Mouse (Mus musculus): Measurements from ENCODE around the gene Prpf6. TPM values are rescaled to one million over a fixed set of nuclear protein-coding genes. Genes with fewer than 3 reads are reported as not detected.

Gene Prpf6
- polyA plus RNA-seq, 1 experiment from 2014 or later: 62.9 TPM

DNA sequence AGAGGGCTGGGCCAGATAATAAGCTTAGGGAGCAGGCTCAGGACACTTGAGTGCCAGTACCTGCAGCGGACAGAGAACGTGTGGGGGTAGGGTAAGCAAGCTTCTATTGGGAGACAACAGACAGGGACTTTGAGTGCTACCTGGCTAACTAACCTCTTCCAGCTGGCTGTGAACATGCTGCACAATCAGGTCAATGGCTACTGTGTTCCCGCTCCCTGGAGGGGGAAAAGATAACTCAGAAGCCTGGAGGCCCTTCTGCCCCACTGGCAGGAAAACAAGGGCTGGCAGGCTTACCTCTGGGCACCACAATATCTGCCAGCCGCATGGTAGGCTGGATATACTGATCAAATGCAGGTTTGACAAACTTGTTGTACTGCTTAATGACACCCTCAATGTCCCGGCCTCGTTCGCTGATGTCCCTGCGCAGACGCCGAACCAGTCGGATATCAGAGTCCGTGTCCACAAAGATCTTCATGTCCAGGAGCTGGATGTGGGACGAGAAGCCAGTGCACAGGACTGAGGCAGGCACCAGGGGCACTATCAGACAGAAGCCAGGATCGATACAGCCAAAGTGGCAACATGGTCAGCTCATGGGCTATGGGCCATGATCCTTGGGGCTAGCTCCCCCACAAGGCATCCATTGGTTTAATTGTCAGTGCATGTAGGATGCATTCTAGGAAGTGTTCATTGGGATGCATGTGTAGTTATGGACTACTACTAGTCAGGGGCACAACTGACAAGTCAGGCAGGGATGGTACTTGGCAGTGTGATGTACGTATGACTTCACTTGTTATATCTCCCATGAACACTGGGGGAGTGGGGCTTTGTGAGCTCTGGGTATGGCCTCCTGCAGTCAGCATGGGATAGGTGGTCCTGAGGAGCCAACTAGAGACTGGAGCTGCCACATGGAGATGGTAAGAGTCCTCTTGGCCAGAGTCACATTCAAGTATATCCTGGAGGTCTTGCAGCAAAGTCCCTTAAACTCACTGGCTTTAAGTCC lies 18.4 kb upstream of the Prpf6 start:
- H3K4me1 ChIP-seq: peaks cover 17% of the 10 kb centered on the region
- peaks cover 45% of the 10 kb centered on the region for H3K36me3 ChIP-seq
- peak; percentile 63 for DNase-seq (ENCODE audit: low spot score)
- no peak overlapping the region for H3K27ac ChIP-seq
- H3K27me3 ChIP-seq (ENCODE audit: insufficient read depth, poor library complexity, severe bottlenecking): no peaks in the 10 kb centered on the region
- 89% methylated on average over 15 of the region's 15 CpGs for whole genome bisulfite sequencing
- no peaks in the 10 kb centered on the region for H3K9me3 ChIP-seq
- H3K4me3 ChIP-seq: no peak overlapping the region

DNA sequence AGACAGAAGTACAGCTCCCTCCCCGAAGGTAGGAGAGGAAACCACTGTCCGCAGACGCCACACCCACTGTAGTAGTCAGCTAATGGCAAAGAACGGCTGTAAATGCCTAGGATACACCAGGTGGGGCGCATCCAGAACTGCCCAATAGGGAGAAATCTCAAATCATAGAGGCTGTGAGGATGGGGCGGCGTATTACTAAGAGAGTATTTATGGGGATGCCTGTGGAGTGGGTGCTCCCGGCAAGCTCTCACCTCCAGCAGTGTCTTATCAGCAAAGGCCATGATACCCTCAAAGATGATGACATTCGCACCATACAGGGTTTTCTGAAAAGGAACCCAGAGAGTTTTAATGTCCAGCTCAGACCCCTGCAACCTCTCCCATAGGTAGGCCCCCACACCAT lies 17.7 kb upstream of the Prpf6 start:
- peak; percentile 55 for DNase-seq (ENCODE audit: low spot score)

DNA sequence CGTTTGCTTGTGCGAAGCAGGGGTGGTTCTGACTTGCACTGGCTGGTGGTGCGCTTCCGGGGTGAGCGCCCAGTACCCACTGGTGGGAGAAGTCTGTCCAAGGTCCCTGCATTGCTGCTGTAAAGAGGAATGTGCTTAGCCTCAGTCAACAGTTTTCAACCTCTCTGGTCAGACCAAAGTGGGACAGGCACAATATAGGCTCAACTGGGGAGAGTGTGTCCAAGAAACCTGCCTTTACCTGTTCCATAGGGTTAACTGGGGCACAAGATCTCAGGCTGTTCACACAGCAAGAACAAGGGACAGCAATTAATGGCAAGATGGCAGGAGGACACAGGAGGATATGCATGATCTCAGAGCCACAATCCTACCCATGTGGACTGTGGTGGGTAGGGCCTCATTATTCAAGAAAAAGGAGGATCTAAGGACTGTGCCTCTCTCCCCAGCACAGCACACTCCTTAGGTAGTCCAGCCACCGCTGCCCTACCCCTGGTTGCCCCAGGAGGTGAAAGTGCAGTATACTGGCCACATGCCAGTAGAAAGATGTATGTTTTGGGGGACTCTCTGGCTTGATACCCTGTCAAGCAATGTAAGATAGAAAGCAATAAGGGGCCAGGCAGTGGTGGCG lies 16.6 kb upstream of the Prpf6 start:
- peaks cover 33% of the 10 kb centered on the region for H3K4me1 ChIP-seq
- no peaks in the 10 kb centered on the region for H3K27me3 ChIP-seq (ENCODE audit: insufficient read depth, poor library complexity, severe bottlenecking)
- no peaks in the 10 kb centered on the region for H3K9me3 ChIP-seq
- peak; percentile 75 for DNase-seq (ENCODE audit: low spot score)
- H3K27ac ChIP-seq: no peak overlapping the region
- 92% methylated on average over 7 of the region's 7 CpGs for WGBS
- H3K36me3 ChIP-seq: peaks cover 38% of the 10 kb centered on the region
- no peak overlapping the region for H3K4me3 ChIP-seq

More for the DNA sequence above, 17.7 kb upstream of the Prpf6 start:
- Histone ChIP-seq H3K4me1 (peaks cover 24% of the 10 kb centered on the region), H3K4me3 (no peak overlapping the region), H3K9me3 (no peaks in the 10 kb centered on the region), H3K36me3 (peaks cover 45% of the 10 kb centered on the region), H3K27ac (no peak overlapping the region), H3K27me3 (ENCODE audit: insufficient read depth, poor library complexity, severe bottlenecking) (no peaks in the 10 kb centered on the region)
- 88% methylated on average over 9 of the region's 9 CpGs for WGBS

DNA sequence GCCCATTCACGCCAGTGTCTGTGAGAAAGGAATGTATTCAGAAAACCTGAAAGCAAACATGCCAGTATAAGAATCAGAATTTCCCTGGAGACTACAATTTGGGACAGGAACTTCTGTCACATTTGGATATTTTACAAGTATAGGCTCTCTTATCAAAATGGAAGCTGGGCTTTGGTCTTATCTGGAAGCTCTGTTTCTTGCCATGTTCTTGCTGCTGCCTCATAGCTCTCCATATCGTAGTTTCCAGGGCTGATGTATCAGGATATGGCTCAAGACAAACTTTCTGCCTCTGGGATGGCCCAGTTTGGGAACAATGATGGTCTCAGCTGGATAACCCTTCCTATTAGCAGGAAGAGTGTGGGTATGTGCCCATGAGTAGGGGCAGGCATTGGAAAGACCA lies 15.1 kb upstream of the Prpf6 start:
- Histone ChIP-seq H3K27me3 (ENCODE audit: insufficient read depth, poor library complexity, severe bottlenecking) (no peaks in the 10 kb centered on the region), H3K27ac (no peak overlapping the region), H3K4me3 (no peak overlapping the region), H3K9me3 (no peaks in the 10 kb centered on the region), H3K4me1 (peaks cover 38% of the 10 kb centered on the region), H3K36me3 (peaks cover 33% of the 10 kb centered on the region)
- 85% methylated on average over 2 of the region's 2 CpGs for WGBS
- DNase-seq (ENCODE audit: low spot score): no peak

DNA sequence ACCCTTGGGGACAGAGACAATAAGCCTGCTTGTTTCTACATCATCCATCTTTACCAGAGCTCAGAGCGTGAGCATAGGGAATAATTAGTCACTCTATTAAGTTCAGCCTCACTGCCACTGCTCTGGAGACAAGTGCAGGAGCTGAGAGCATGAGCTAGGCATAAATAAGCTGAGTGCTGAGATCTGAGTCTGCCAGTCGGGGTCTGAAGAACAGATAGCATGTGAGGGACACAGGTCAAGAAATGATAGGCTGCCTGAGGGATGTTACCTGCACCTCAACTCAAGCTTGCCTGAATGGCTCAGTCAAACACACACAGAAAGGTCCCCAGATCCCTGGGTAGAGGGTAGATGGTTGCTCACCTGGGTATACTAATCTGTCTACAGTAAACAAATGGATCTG lies 14.5 kb upstream of the Prpf6 start:
- Histone ChIP-seq H3K36me3 (peaks cover 28% of the 10 kb centered on the region), H3K27me3 (ENCODE audit: insufficient read depth, poor library complexity, severe bottlenecking) (no peaks in the 10 kb centered on the region), H3K4me1 (peaks cover 40% of the 10 kb centered on the region), H3K9me3 (no peaks in the 10 kb centered on the region), H3K27ac (no peak overlapping the region), H3K4me3 (no peak overlapping the region)
- no peak for DNase-seq (ENCODE audit: low spot score)
- 74% methylated on average over 2 of the region's 2 CpGs for WGBS

DNA sequence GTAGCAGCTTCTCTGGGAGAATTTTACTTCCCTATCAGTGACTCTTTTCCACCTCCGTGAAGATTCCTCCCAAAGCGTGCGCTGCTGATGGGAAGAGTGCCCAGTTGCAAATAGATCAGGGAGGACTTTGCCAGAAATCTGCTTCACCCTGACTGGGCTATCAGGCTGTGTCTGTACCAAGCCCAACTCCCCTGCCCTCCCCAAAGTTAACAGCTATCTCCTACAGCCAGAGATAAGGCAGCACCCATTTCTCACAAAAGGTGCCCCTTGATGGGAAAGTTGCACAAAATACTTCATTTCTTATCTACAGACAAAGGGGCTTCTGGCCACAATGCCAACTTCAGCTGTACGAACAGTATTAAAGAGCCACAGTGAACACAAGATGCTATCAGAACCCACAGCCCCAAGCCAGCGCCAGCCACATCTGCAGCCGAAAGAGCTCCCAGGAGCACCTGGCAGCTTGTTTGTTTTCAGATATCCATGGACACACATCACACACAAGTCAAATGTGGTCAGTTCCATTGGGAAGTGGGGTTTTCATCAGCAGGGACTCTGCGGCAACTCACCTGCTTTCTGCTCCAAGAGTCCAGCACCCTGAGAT lies 13.6 kb upstream of the Prpf6 start:
- Histone ChIP-seq H3K4me3 (no peak overlapping the region), H3K27me3 (ENCODE audit: insufficient read depth, poor library complexity, severe bottlenecking) (no peaks in the 10 kb centered on the region), H3K9me3 (no peaks in the 10 kb centered on the region), H3K27ac (no peak overlapping the region), H3K36me3 (peaks cover 19% of the 10 kb centered on the region), H3K4me1 (peaks cover 44% of the 10 kb centered on the region)
- WGBS: 69% methylated on average over 7 of the region's 7 CpGs
- DNase-seq (ENCODE audit: low spot score): peak; percentile 69

DNA sequence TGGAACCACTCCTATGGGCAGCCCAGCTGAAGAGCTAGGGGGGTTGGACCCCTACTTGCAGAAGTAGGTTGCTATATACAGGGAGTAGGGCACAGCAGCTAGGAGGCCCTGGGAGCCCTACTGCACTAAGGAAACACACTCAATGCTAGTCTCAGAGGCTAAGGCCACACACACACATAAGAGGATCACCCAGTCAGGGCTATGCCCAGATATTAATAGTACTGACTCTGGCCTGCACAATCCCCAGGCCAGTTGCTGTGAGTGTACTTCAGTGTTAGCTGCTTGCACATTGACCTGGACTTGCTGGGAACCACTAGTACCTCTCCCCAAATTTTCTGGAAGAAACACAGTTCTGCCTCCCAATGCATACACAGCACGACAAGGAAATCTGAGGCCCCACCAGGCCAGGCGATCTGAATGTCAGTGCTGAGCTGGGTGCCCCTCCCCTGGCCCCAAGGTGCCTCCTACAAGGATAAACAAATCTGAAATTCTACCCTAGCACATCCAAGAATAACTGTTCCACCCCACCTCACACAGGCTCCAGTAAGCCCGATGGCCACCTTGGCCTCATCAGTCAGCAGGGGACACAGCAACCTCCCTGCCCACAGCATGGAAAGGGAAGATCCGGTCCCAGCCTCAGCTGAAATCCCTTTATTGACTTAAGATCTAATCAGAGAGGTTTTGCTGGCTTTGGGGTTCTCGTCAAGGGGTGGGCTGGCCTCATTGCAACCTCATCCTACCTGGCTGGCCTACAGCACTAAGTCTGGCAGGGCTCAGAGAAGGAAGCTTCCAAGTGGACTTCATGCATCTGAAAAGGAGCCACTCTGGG lies 12.7 kb upstream of the Prpf6 start:
- H3K27me3 ChIP-seq (ENCODE audit: insufficient read depth, poor library complexity, severe bottlenecking): no peaks in the 10 kb centered on the region
- peaks cover 16% of the 10 kb centered on the region for H3K36me3 ChIP-seq
- H3K4me1 ChIP-seq: peaks cover 44% of the 10 kb centered on the region
- H3K27ac ChIP-seq: peak overlapping the region; percentile 4; the same call in 1 of the 2 replicates
- peak; percentile 76 for DNase-seq (ENCODE audit: low spot score)
- 43% methylated on average over 5 of the region's 5 CpGs for WGBS
- no peak overlapping the region for H3K4me3 ChIP-seq
- no peaks in the 10 kb centered on the region for H3K9me3 ChIP-seq

DNA sequence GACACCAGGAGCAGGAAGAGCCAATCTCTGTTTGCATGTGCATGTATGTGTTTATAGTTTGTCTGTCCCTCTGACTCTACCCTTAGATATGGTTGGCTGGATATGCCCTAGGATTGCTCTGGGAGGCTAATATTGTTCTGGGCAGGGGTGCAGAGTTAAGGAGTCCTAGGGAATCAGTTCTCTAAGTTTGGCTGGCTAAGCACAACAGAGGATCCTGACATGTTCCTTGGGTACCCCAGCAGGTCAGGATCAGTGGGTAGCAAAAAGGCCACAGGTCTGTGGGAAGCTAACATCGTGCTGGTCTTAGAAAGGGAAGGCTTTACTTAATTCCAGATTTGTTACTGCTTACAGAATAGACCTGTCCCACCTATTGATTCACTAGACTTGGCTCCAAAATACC lies 12.0 kb upstream of the Prpf6 start:
- 100% methylated on average over 1 of the region's 1 CpGs for WGBS
- H3K4me3 ChIP-seq: no peak overlapping the region
- no peak for DNase-seq (ENCODE audit: low spot score)
- peaks cover 44% of the 10 kb centered on the region for H3K4me1 ChIP-seq
- H3K27ac ChIP-seq: no peak overlapping the region; the same call in 1 of the 2 replicates
- H3K27me3 ChIP-seq (ENCODE audit: insufficient read depth, poor library complexity, severe bottlenecking): no peaks in the 10 kb centered on the region
- H3K36me3 ChIP-seq: peaks cover 16% of the 10 kb centered on the region
- no peaks in the 10 kb centered on the region for H3K9me3 ChIP-seq

DNA sequence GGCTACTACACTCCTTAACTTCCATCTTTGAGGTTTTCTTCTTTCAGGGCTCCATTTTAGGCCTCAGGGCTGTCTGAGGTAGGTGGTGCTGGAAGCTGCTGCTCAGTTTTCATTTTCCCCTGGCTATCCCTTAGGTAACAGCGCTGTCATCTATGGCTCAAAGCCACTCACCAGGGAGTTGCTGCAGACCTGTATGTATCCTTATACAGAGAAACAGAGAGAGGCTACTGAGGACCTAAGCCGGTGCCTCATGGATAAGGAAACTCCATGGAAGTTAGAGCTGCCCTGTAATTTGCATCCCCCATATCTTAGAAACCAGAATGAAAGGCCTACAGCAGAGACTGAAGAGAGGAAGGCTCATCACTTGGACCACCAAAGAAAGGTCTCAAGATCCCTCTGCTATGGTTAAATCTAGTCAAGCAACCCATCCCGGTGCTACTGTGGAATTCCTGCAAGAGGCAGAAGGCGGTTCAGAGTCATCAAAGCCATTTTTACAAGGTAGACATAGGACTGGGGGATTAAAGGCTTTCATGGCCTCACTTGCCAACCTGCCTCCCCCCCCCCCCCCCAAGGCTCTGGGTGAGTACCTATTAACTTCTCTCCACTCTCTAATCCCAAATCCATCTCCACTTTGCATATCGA lies 11.4 kb upstream of the Prpf6 start:
- H3K4me1 ChIP-seq: peaks cover 44% of the 10 kb centered on the region
- WGBS: 73% methylated on average over 5 of the region's 5 CpGs
- peak overlapping the region; percentile 88 for H3K4me3 ChIP-seq
- H3K27ac ChIP-seq: peak overlapping the region; percentile 98
- DNase-seq (ENCODE audit: low spot score): peak; percentile 63
- H3K27me3 ChIP-seq (ENCODE audit: insufficient read depth, poor library complexity, severe bottlenecking): no peaks in the 10 kb centered on the region
- H3K9me3 ChIP-seq: no peaks in the 10 kb centered on the region
- H3K36me3 ChIP-seq: peaks cover 19% of the 10 kb centered on the region

DNA sequence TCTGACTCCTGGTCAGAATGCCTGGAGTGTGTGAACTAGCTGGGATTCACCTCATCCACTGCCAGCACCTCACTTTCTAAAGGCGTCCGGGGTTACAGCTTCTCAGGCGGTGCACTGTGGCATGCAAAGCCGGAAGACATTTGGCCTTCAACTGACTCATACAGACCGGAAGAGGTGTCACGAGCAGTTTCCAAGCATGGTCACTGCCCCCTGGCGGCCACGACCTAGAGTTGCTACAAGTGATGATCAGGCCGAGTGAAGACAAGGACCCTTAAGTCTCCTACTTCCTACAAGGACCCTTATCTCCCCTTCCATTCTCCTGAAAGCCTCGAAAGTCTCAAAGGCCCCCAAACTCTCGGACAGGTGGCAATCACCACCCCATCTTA lies 10.7 kb upstream of the Prpf6 start:
- Histone ChIP-seq H3K27me3 (ENCODE audit: insufficient read depth, poor library complexity, severe bottlenecking) (no peaks in the 10 kb centered on the region), H3K27ac (peak overlapping the region; percentile 98), H3K36me3 (peaks cover 26% of the 10 kb centered on the region), H3K4me1 (peaks cover 44% of the 10 kb centered on the region), H3K9me3 (no peaks in the 10 kb centered on the region), H3K4me3 (peak overlapping the region; percentile 88)
- WGBS: under 1% methylated on average over 11 of the region's 11 CpGs
- DNase-seq (ENCODE audit: low spot score): peak; percentile 96

DNA sequence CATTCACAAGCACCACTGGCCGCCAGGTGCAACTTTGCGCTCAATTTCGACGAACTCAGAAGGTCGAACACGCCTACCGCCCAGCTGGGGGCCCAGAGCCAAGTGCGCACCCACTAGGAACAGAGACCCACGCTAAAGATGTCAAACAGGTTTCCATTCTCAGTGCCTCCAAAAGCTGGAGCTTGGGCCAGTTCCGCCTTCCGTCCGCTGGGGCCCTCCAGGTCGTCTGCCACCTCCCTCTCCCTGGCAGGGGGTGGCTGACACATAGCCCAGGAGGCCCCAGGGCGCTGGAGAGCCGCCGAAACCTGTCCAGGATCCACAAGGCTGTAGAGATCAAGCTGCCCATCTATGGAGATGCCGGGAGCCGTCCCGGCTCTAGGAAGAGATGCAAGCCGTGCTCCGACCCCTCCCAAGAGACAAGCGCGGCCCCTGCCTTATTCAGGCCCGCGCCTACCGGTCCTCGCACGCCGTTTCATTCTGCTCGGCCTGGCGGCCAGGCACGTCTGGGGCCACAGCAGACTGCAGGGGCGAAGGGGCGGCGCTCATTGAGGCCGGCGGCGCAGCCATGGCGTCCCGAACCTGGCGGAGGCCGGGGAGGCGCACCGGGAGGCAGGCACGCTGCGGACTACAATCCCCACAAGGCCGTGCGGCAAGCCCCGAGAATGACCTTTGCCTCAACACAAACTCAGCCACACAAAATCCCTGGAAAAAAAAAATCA lies 10.1 kb upstream of the Prpf6 start:
- H3K9me3 ChIP-seq: no peaks in the 10 kb centered on the region

More for the DNA sequence above, 10.1 kb upstream of the Prpf6 start:
- DNase-seq (ENCODE audit: low spot score): peak; percentile 93
- H3K36me3 ChIP-seq: peaks cover 32% of the 10 kb centered on the region
- under 1% methylated on average over 49 of the region's 49 CpGs for WGBS
- H3K27ac ChIP-seq: peak overlapping the region; percentile 98
- H3K4me3 ChIP-seq: peak overlapping the region; percentile 88
- H3K4me1 ChIP-seq: peaks cover 44% of the 10 kb centered on the region
- H3K27me3 ChIP-seq (ENCODE audit: insufficient read depth, poor library complexity, severe bottlenecking): no peaks in the 10 kb centered on the region

All from heart, embryonic 10.5 days (tissue).